Mouse (Mus musculus): ENCODE results near the gene Myof. TPM values are rescaled to one million over a fixed set of nuclear protein-coding genes. Genes with fewer than 3 reads are reported as not detected.

The Myof gene
- total RNA-seq, 2 experiments from 2014 or later: 15.1 to 16.0 TPM

DNA sequence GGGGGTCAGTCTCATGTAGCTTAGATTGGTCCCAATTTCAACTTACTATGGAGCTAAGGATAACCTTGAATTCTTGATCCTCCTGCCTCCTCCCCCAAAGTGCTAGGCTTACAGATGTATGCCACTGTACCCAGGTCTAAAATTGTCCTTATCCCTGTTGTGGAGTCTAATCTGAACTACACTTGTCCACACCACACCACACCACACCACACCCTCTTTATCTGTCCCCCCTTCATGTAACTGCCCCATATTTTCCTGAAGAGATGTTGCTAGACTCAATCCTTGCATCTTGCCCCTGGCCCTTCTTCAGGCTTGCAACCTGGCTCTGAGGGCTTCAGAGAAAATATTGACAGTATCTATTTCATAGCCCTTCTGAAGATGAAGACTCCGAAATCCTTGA lies 169.9 kb downstream of the Myof start:
- no peak for DNase-seq

DNA sequence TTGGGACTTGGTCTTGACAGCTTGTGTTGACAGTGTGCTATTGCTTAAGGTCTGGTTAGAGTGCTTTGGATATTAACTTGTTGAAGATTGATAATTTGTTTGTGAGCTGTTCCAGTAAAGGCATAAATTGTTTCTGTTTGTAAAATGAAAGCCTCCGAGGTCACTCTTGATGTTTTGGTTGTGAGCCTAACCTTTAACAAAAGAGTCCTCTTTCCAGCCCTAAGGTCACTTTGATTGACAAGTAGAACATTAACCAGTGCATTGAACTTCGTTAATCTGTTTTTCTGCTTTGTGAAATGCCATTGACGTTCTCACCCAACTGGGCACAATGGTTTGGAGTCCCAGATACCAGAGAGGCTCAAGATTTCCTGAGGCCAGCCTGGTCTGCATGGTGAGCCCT lies 175.8 kb downstream of the Myof start:
- DNase-seq: no peak

DNA sequence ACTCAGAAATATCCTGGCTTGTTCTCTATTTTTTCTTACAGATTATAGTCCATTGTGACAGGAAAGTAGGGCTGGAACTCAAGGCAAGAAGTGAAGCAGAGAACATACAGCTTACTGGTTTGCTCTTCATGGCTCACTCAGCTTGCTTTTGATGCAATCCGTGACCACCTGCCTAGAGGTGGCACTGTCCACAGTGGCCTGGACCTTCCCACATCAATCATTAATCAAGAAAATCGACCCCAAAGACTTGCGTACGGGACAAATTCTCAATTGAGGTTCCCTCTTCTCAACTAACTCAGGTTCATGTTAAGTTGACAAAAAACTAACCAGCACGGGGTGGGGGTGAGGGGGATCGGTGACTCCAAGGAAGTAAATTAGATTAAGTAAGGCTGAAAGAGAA lies 176.4 kb downstream of the Myof start:
- DNase-seq: no peak

DNA sequence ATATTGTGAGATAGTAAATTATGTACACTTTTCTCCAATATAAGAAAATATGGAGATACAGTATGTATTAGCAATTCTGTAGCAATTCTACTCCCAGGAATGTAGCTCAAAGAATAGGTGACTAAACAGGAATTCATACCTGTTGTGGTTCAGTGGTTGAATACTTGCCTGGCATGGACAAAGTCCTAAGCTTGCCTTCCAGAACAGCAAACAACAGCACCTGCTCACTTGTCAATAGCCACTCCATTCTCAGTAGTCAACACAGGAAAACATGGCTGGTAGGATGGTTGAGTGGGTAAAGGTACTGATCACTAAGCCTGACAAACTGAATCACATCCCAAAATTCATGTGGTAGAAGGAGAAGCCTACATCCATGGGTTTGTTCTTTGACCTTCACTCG lies 182.2 kb downstream of the Myof start:
- no peak for DNase-seq

DNA sequence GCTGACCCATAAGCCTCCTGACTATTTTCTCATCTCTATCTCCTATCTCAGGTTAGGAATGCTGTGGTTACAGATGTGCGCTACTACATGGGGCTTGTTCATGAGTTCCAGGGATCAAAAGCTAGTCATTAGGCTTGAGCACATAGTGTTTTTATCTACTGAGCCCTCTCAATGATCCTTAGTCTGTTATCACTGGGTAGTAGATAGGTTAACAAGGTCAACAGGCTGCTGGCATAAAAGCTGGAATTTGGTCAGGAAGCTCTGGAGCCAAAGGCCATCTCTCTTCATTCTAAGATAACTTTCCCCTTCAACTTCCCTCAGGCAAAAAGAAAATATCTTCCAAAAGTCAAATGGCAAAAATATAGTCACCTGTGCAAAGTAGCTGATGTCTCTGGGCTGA lies 183.1 kb downstream of the Myof start:
- no peak for DNase-seq

DNA sequence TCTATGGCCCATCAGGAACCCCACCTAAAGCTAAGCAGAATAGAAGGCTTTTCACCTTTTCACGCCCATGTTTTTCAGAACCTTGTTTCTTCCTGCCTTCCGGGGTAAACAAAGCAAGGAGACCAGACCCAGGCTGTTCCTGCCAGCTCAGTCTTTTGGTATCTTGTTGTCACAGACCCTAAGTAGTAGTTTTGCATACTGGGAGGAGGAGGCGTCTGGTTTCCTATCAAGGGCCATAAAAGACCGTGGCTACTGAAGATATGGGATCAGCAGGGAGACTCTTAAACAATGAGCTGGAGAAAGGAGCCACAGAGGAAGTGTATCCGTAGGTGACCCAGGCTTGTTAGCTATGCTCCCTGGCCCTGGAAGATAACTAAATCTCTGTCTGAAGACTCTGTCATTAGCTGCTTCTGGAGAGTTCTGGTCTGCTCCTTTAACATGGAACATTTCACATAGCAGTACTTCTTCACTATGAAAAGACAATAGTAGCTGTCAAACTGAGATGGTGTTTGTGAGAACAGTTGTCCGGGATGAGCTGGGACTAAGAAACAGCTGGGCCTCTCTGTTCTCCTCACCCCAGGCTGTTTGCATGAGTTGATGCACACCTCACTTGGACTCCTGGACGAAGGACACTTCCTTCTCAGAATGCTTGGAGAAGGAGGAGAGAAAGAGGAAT lies 184.8 kb downstream of the Myof start:
- DNase-seq: no peak

DNA sequence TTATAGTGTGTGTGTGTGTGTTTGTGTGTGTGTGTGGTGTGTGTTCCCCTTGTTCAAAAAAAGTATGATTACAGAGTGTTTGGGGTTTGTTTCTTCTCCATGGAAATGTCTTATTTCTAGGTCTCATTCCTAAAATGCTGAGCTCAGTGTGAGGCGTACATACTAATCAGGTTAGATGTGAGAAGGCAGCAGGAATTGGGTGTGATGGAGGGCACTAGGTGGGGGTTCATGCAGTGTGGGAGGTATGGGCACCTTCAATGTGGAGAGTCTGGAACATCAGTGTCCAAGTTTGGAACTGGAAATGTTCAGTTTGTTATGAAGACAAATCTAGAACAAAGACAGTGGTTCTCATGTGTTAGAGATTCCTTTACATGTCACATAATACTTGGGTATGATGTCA lies 191.3 kb downstream of the Myof start:
- DNase-seq: no peak

DNA sequence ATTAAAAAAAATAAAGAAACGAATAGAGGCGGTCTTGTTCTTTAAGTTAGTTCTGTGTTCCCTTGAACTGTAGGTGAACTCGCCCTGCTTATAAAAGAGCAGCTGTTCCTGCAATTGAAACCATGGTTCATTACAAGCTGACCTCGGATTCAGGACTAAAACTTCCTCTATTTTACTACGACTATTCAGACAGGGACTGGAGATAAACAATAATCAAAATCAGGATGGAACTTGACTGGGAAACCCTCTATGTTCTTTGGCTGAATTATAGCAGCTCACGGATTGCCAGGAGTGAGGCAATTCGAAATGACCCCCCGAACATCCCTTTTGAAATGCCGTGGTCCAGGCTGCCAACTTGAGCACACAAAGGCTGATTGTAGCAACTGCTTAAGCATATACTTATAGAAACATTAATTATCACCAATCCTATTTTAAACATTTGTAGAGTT lies 191.8 kb downstream of the Myof start:
- no peak for DNase-seq

Other genes with a start within 250 kb of the Myof start
- gene Cep55, start 11.4 kb upstream of the Myof start, total RNA-seq (2021): 1 to 10 TPM; 7.1 to 7.7 TPM
- gene Ffar4, start 53.5 kb upstream of the Myof start, total RNA-seq (2021): 10 to 100 TPM; 11.2 to 46.7 TPM
- 100 to 1,000 TPM; 334 to 776 TPM for gene Rbp4, start 81.7 kb upstream of the Myof start, total RNA-seq (2021)
- 1 to 10 TPM; 1.3 to 3.2 TPM for gene Pde6c, start 89.2 kb upstream of the Myof start, total RNA-seq (2021)
- 10 to 100 TPM; 13.4 to 18.8 TPM for gene Fra10ac1, start 180.6 kb upstream of the Myof start, total RNA-seq (2021)
- 1 to 10 TPM; 3.2 to 5.8 TPM for gene Lgi1, start 221.0 kb upstream of the Myof start, total RNA-seq (2021)

Data from adrenal gland, postnatal 10 days (tissue).